Mouse (Mus musculus): ENCODE data around the gene Apoc4. TPM values are rescaled to one million over a fixed set of nuclear protein-coding genes. Genes with fewer than 3 reads are reported as not detected.

Apoc4 gene
- polyA plus RNA-seq, 1 experiment: 1.5 TPM

- Histone ChIP-seq H3K27ac (ENCODE audit: control insufficient read depth, insufficient read depth, low read length) (no peak overlapping the region), H3K36me3 (ENCODE audit: control insufficient read depth, insufficient read depth, low read length) (no peaks in the 10 kb centered on the region), H3K27me3 (ENCODE audit: control insufficient read depth, insufficient read depth, low read length) (no peaks in the 10 kb centered on the region), H3K4me1 (replicated peaks; ENCODE audit: control insufficient read depth, insufficient read depth, low read length) (peaks cover 19% of the 10 kb centered on the region), H3K4me3 (ENCODE audit: control insufficient read depth, insufficient read depth, low read length) (peak overlapping the region; percentile 80)
- TF ChIP-seq POLR2A (IDR thresholded peaks at IDR 0.05; ENCODE audit: control insufficient read depth, extremely low read depth, insufficient read depth, low read length, poor library complexity): 0 out of 2 replicates have a peak, but pooled peaks have one; percentile 58
- no peak for TF ChIP-seq CTCF (IDR thresholded peaks at IDR 0.05; ENCODE audit: borderline replicate concordance, control insufficient read depth, extremely low read depth, insufficient read depth, low read length, poor library complexity)
- WGBS: under 1% methylated on average over 37 of the region's 37 CpGs
- DNase-seq: no peak
Measured at GRCm38 (mm10) chr7:19664455-19664954, 16.8 kb downstream of the Apoc4 start.

- peak; percentile 11 for DNase-seq
- Histone ChIP-seq H3K4me3 (ENCODE audit: control insufficient read depth, insufficient read depth, low read length) (peak overlapping the region; percentile 80), H3K4me1 (replicated peaks; ENCODE audit: control insufficient read depth, insufficient read depth, low read length) (peaks cover 15% of the 10 kb centered on the region), H3K36me3 (ENCODE audit: control insufficient read depth, insufficient read depth, low read length) (no peaks in the 10 kb centered on the region), H3K27ac (ENCODE audit: control insufficient read depth, insufficient read depth, low read length) (no peak overlapping the region), H3K27me3 (ENCODE audit: control insufficient read depth, insufficient read depth, low read length) (no peaks in the 10 kb centered on the region)
- TF ChIP-seq CTCF (IDR thresholded peaks at IDR 0.05; ENCODE audit: borderline replicate concordance, control insufficient read depth, extremely low read depth, insufficient read depth, low read length, poor library complexity) (no peak), POLR2A (IDR thresholded peaks at IDR 0.05; ENCODE audit: control insufficient read depth, extremely low read depth, insufficient read depth, low read length, poor library complexity) (no peak)
- 21% methylated on average over 8 of the region's 8 CpGs for WGBS
Measured at GRCm38 (mm10) chr7:19663940-19664339, 17.3 kb downstream of the Apoc4 start.

DNA sequence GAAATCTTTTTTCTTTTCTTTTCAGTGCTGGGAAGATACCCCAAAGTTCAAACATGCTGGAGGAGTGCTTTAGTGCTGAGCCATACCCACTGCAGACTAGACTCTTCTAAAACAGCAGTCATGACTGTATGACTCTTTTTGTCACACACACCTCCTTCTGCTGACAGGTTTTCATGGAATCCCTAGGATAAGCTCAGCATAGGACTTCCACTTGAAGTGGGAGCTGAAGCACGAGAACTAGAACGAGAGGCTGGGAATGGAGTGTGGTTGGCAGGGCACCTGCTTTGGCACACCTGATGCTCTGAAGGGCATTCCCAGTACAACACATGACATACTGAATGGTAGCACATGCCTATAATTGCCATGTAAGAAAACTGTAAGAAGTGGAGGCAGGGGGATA lies 28.7 kb downstream of the Apoc4 start:
- Histone ChIP-seq H3K27ac (ENCODE audit: control insufficient read depth, insufficient read depth, low read length) (no peak overlapping the region), H3K27me3 (ENCODE audit: control insufficient read depth, insufficient read depth, low read length) (no peaks in the 10 kb centered on the region), H3K4me3 (ENCODE audit: control insufficient read depth, insufficient read depth, low read length) (no peak overlapping the region), H3K4me1 (replicated peaks; ENCODE audit: control insufficient read depth, insufficient read depth, low read length) (no peaks in the 10 kb centered on the region), H3K36me3 (ENCODE audit: control insufficient read depth, insufficient read depth, low read length) (peaks cover 34% of the 10 kb centered on the region)
- DNase-seq: no peak
- WGBS: 97% methylated on average over 2 of the region's 2 CpGs
- no peak for TF ChIP-seq CTCF (IDR thresholded peaks at IDR 0.05; ENCODE audit: borderline replicate concordance, control insufficient read depth, extremely low read depth, insufficient read depth, low read length, poor library complexity)
- TF ChIP-seq POLR2A (IDR thresholded peaks at IDR 0.05; ENCODE audit: control insufficient read depth, extremely low read depth, insufficient read depth, low read length, poor library complexity): no peak

DNA sequence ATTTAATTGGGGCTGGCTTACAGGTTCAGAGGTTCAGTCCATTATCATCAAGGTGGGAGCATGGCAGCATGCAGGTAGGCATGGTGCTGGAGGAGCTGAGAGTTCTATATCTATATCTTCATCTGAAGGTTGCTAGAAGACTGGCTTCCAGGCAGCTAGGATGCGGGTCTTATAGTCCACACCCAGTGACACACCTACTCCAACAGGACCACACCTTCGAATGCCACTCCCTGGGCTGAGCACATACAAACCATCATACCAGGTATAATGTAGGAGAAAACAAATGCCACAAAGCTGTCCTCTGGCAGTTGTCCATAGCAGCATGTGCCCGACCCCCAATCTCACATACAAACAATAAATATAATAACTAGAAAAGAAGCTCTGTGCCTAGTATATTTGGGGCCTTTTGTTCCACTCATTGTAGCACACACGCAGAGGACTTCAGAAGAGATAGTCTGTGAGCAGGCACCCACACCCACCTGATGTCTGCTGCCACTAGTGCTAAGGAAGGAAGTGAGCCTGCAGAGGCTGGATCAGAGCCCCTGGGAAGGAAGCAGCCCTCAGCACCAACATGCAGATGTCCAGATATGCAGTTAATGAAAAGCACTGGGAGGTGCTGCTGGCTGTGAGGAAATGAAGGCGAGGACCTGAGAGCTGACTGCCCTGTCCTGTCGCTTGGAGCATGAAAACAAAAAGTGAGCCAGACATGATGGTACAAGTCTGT lies 30.1 kb downstream of the Apoc4 start:
- DNase-seq: no peak
- no peak overlapping the region for H3K4me3 ChIP-seq (ENCODE audit: control insufficient read depth, insufficient read depth, low read length)
- WGBS: 68% methylated on average over 6 of the region's 6 CpGs
- no peak overlapping the region for H3K27ac ChIP-seq (ENCODE audit: control insufficient read depth, insufficient read depth, low read length)
- TF ChIP-seq CTCF (IDR thresholded peaks at IDR 0.05; ENCODE audit: borderline replicate concordance, control insufficient read depth, extremely low read depth, insufficient read depth, low read length, poor library complexity) (no peak), POLR2A (IDR thresholded peaks at IDR 0.05; ENCODE audit: control insufficient read depth, extremely low read depth, insufficient read depth, low read length, poor library complexity) (no peak)
- no peaks in the 10 kb centered on the region for H3K27me3 ChIP-seq (ENCODE audit: control insufficient read depth, insufficient read depth, low read length)
- H3K36me3 ChIP-seq (ENCODE audit: control insufficient read depth, insufficient read depth, low read length): peaks cover 38% of the 10 kb centered on the region
- no peaks in the 10 kb centered on the region for H3K4me1 ChIP-seq (replicated peaks; ENCODE audit: control insufficient read depth, insufficient read depth, low read length)

DNA sequence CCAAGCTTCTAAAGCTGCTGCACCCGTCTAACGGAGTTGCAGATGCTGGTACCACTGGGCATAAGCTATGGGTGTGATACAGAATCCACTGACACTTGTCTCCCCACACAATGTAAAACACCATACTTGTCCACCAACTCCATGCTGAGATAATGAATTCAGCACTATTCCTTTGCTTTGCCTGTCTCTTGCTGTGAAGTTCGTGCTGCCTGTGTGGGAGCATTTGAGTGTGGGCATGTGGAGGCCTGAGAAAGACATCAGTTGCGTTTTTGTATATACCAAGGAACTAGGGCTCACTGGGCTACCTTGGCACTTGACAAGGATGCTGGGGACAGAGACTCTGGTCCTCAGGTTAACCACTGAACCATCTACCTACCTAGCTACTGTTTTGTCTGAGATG lies 40.1 kb downstream of the Apoc4 start:
- no peak overlapping the region for H3K4me3 ChIP-seq (ENCODE audit: control insufficient read depth, insufficient read depth, low read length)
- WGBS: 95% methylated on average over 4 of the region's 4 CpGs
- no peak overlapping the region for H3K27ac ChIP-seq (ENCODE audit: control insufficient read depth, insufficient read depth, low read length)
- peaks cover 90% of the 10 kb centered on the region for H3K36me3 ChIP-seq (ENCODE audit: control insufficient read depth, insufficient read depth, low read length)
- no peaks in the 10 kb centered on the region for H3K27me3 ChIP-seq (ENCODE audit: control insufficient read depth, insufficient read depth, low read length)
- TF ChIP-seq POLR2A (IDR thresholded peaks at IDR 0.05; ENCODE audit: control insufficient read depth, extremely low read depth, insufficient read depth, low read length, poor library complexity) (no peak), CTCF (IDR thresholded peaks at IDR 0.05; ENCODE audit: borderline replicate concordance, control insufficient read depth, extremely low read depth, insufficient read depth, low read length, poor library complexity) (no peak)
- DNase-seq: no peak
- H3K4me1 ChIP-seq (replicated peaks; ENCODE audit: control insufficient read depth, insufficient read depth, low read length): no peaks in the 10 kb centered on the region

GRCm38 (mm10) chr7:19635074-19635827 lies 46.0 kb downstream of the Apoc4 start:
- DNase-seq: no peak
- H3K4me3 ChIP-seq (ENCODE audit: control insufficient read depth, insufficient read depth, low read length): no peak overlapping the region
- no peaks in the 10 kb centered on the region for H3K27me3 ChIP-seq (ENCODE audit: control insufficient read depth, insufficient read depth, low read length)
- H3K27ac ChIP-seq (ENCODE audit: control insufficient read depth, insufficient read depth, low read length): no peak overlapping the region
- TF ChIP-seq POLR2A (IDR thresholded peaks at IDR 0.05; ENCODE audit: control insufficient read depth, extremely low read depth, insufficient read depth, low read length, poor library complexity): no peak
- TF ChIP-seq CTCF (IDR thresholded peaks at IDR 0.05; ENCODE audit: borderline replicate concordance, control insufficient read depth, extremely low read depth, insufficient read depth, low read length, poor library complexity): no peak
- peaks cover 56% of the 10 kb centered on the region for H3K36me3 ChIP-seq (ENCODE audit: control insufficient read depth, insufficient read depth, low read length)
- 90% methylated on average over 11 of the region's 11 CpGs for WGBS
- H3K4me1 ChIP-seq (replicated peaks; ENCODE audit: control insufficient read depth, insufficient read depth, low read length): no peaks in the 10 kb centered on the region

Data from thymus, adult 2 months (tissue).